Mouse (Mus musculus): ENCODE data around the gene Slc22a20. TPM values are rescaled to one million over a fixed set of nuclear protein-coding genes. Genes with fewer than 3 reads are reported as not detected.

The Slc22a20 gene
- polyA plus RNA-seq, 1 experiment from 2014 or later = not detected

Other genes starting within 250 kb of the Slc22a20 start
- 3.7 and 3.8 TPM in 2 replicates for gene Ltbp3, start 245.2 kb downstream of the Slc22a20 start, polyA plus RNA-seq (2016; fragmentation: Nextera tagmentation; extraction: Ambion mirVana)
- gene Scyl1, start 214.7 kb downstream of the Slc22a20 start, polyA plus RNA-seq (2016; fragmentation: Nextera tagmentation; extraction: Ambion mirVana) = 38.3 and 39.7 TPM in 2 replicates
- gene Frmd8, start 110.9 kb downstream of the Slc22a20 start, polyA plus RNA-seq (2016; fragmentation: Nextera tagmentation; extraction: Ambion mirVana) = 22.1 and 24.2 TPM in 2 replicates
- gene Slc25a45, start 108.3 kb downstream of the Slc22a20 start, polyA plus RNA-seq (2016; fragmentation: Nextera tagmentation; extraction: Ambion mirVana) = 7.5 and 7.7 TPM in 2 replicates
- gene Tigd3, start 92.0 kb downstream of the Slc22a20 start, polyA plus RNA-seq (2016; fragmentation: Nextera tagmentation; extraction: Ambion mirVana) = 3.2 and 3.5 TPM in 2 replicates
- gene Dpf2, start 73.1 kb downstream of the Slc22a20 start, polyA plus RNA-seq (2016; fragmentation: Nextera tagmentation; extraction: Ambion mirVana) = 73.2 and 74.9 TPM in 2 replicates
- 3.4 and 3.6 TPM in 2 replicates for gene Cdc42ep2, start 61.3 kb downstream of the Slc22a20 start, polyA plus RNA-seq (2016; fragmentation: Nextera tagmentation; extraction: Ambion mirVana)
- gene Pola2, start 21.9 kb downstream of the Slc22a20 start, polyA plus RNA-seq (2016; fragmentation: Nextera tagmentation; extraction: Ambion mirVana) = 79.7 and 83.2 TPM in 2 replicates
- gene Capn1, start 29.8 kb upstream of the Slc22a20 start, polyA plus RNA-seq (2016; fragmentation: Nextera tagmentation; extraction: Ambion mirVana) = 37.7 and 38.5 TPM in 2 replicates
- gene Syvn1, start 60.4 kb upstream of the Slc22a20 start, polyA plus RNA-seq (2016; fragmentation: Nextera tagmentation; extraction: Ambion mirVana) = 17.4 and 19.4 TPM in 2 replicates
- gene Mrpl49, start 71.6 kb upstream of the Slc22a20 start, polyA plus RNA-seq (2016; fragmentation: Nextera tagmentation; extraction: Ambion mirVana) = 58.0 and 62.7 TPM in 2 replicates
- gene Fau, start 71.7 kb upstream of the Slc22a20 start, polyA plus RNA-seq (2016; fragmentation: Nextera tagmentation; extraction: Ambion mirVana) = 699 and 700 TPM in 2 replicates
- 31.1 and 31.8 TPM in 2 replicates for gene Znhit2, start 75.0 kb upstream of the Slc22a20 start, polyA plus RNA-seq (2016; fragmentation: Nextera tagmentation; extraction: Ambion mirVana)
- gene Tm7sf2, start 82.2 kb upstream of the Slc22a20 start, polyA plus RNA-seq (2016; fragmentation: Nextera tagmentation; extraction: Ambion mirVana) = 30.0 and 31.4 TPM in 2 replicates
- 35.8 and 39.9 TPM in 2 replicates for gene Vps51, start 91.1 kb upstream of the Slc22a20 start, polyA plus RNA-seq (2016; fragmentation: Nextera tagmentation; extraction: Ambion mirVana)
- not detected in 2 replicates for gene Tmem262, start 93.9 kb upstream of the Slc22a20 start, polyA plus RNA-seq (2016; fragmentation: Nextera tagmentation; extraction: Ambion mirVana)
- 0.37 and 1.4 TPM in 2 replicates for gene Gm28374, start 96.1 kb upstream of the Slc22a20 start, polyA plus RNA-seq (2016; fragmentation: Nextera tagmentation; extraction: Ambion mirVana)
- gene Zfpl1, start 98.8 kb upstream of the Slc22a20 start, polyA plus RNA-seq (2016; fragmentation: Nextera tagmentation; extraction: Ambion mirVana) = 26.6 and 28.5 TPM in 2 replicates
- gene Cdca5, start 98.8 kb upstream of the Slc22a20 start, polyA plus RNA-seq (2016; fragmentation: Nextera tagmentation; extraction: Ambion mirVana) = 36.2 and 42.2 TPM in 2 replicates
- gene AC131692.1, start 108.3 kb upstream of the Slc22a20 start, polyA plus RNA-seq (2016; fragmentation: Nextera tagmentation; extraction: Ambion mirVana) = 0.20 and 0.59 TPM in 2 replicates
- 2.6 and 2.8 TPM in 2 replicates for gene Naaladl1, start 119.6 kb upstream of the Slc22a20 start, polyA plus RNA-seq (2016; fragmentation: Nextera tagmentation; extraction: Ambion mirVana)
- gene Sac3d1, start 132.5 kb upstream of the Slc22a20 start, polyA plus RNA-seq (2016; fragmentation: Nextera tagmentation; extraction: Ambion mirVana) = 38.8 and 41.6 TPM in 2 replicates
- 41.7 and 44.7 TPM in 2 replicates for gene Snx15, start 142.2 kb upstream of the Slc22a20 start, polyA plus RNA-seq (2016; fragmentation: Nextera tagmentation; extraction: Ambion mirVana)
- gene Batf2, start 154.8 kb upstream of the Slc22a20 start, polyA plus RNA-seq (2016; fragmentation: Nextera tagmentation; extraction: Ambion mirVana) = 0.10 and 0.15 TPM in 2 replicates
- gene Arl2, start 155.4 kb upstream of the Slc22a20 start, polyA plus RNA-seq (2016; fragmentation: Nextera tagmentation; extraction: Ambion mirVana) = 46.1 and 47.7 TPM in 2 replicates
- gene Majin, start 198.2 kb upstream of the Slc22a20 start, polyA plus RNA-seq (2016; fragmentation: Nextera tagmentation; extraction: Ambion mirVana) = not detected in 2 replicates
- not detected in 2 replicates for gene Gpha2, start 240.2 kb upstream of the Slc22a20 start, polyA plus RNA-seq (2016; fragmentation: Nextera tagmentation; extraction: Ambion mirVana)
- 6.4 TPM in 2 replicates for gene Ppp2r5b, start 249.7 kb upstream of the Slc22a20 start, polyA plus RNA-seq (2016; fragmentation: Nextera tagmentation; extraction: Ambion mirVana)

Measured in liver, embryonic 12.5 days (tissue).